Mouse (Mus musculus): ENCODE measurements around the gene Dpp6. TPM values are rescaled to one million over a fixed set of nuclear protein-coding genes. Genes with fewer than 3 reads are reported as not detected.

The Dpp6 gene
- polyA plus RNA-seq (2015; fragmentation: Nextera tagmentation; extraction: Ambion mirVana), result 0.82 and 1.0 TPM in 2 replicates

DNA sequence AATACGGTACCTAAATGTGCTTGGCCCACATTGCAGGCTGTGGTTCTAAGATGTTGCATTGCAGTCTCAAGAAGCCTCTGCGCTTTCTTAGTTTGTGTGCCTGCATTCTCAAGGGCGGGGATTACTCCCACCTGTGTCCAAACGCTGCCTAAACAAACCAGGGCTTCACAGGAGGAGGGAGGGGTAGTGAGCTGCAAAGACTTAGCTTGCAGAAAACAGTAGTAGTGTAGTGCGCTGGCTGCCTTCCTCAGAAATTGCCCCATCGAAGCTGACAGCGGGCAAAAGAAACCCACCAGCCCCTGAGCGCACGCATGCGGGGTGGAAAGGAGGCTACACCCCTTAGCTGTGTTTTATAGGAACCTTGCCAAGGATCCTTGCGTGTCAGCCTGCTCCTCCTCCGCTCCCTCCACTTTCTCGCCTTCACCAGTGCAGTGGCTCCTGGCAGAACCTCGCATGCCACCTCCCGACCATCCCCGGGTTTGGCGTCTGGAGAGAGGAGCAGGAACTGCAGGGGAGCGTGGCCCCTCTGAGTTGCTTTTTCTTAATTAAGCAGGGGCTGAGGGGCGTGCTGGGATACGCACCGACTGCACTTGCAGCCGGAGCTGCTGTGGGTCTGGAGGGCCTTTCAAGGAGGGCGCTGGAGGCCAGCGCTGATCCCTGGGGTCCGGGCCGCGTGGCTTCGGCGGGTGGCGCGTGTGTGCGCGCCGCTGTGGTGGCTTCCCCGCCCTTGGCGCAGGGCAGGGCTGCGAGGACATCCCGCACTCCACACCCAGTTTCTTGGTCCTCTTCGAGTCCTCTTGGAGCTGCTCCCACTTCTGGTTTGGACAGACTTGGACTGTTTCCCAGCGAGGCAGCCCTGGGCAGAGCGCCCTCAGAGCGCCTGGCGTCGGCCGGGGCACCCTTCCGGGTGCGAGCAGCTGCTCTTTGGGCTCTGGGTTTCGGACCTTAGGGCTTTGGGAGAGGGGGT lies at the start of gene Dpp6:
TSS of gene Dpp6 (plus strand) at position 229 of the 967 bp plus-strand sequence.
- Histone ChIP-seq H3K27me3 (ENCODE audit: control insufficient read depth, insufficient read depth, low read length) (no peaks in the 10 kb centered on the region), H3K9me3 (ENCODE audit: control insufficient read depth, low read length) (no peaks in the 10 kb centered on the region), H3K27ac (replicated peaks) (no peak within 1 kb of the TSS), H3K9ac (ENCODE audit: low read length) (no peak within 1 kb of the TSS), H3K4me3 (ENCODE audit: low read depth, low read length) (no peak within 1 kb of the TSS), H3K4me2 (replicated peaks; ENCODE audit: low read depth) (peak within 1 kb of the TSS; percentile 27; the same call in 1 of the 2 replicates), H3K4me1 (replicated peaks; ENCODE audit: control insufficient read depth, insufficient read depth) (no peaks in the 10 kb centered on the region), H3K36me3 (ENCODE audit: control insufficient read depth, insufficient read depth, low read length) (no peaks in the 10 kb centered on the region)
- DNase-seq (ENCODE audit: low spot score) (no peak), ATAC-seq (ENCODE audit: low FRiP score, low TSS enrichment) (no peak)
- 3% methylated on average over 48 of the region's 48 CpGs for WGBS
- no peak for TF ChIP-seq EP300 (optimal IDR thresholded peaks at IDR 0.05)
- TF ChIP-seq CTCF (IDR thresholded peaks at IDR 0.05; ENCODE audit: low read depth), result no peak

DNA sequence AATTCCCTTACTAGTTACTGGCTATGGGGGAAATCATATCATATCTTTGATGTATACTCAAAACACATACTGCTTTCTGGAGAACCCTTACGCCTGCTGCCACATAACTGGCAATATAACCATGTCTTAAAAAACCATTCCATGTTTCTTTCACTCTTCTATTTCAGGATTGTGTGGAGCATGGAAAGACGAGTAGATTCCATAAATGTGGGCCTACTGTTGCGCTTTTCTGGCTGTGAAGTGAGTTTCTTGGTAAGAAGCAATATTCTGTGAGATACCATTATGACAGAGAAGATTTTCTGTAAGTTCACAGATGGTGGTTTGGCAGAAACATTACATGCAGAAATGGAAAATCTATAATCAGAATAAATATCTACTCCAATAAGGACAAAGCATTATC lies 33.0 kb upstream of the Dpp6 start:
- Histone ChIP-seq H3K27ac (replicated peaks) (no peak overlapping the region), H3K9ac (ENCODE audit: low read length) (no peak overlapping the region), H3K9me3 (ENCODE audit: control insufficient read depth, low read length) (no peaks in the 10 kb centered on the region), H3K4me1 (replicated peaks; ENCODE audit: control insufficient read depth, insufficient read depth) (no peaks in the 10 kb centered on the region), H3K4me3 (ENCODE audit: low read depth, low read length) (no peak overlapping the region), H3K27me3 (ENCODE audit: control insufficient read depth, insufficient read depth, low read length) (no peaks in the 10 kb centered on the region), H3K4me2 (replicated peaks; ENCODE audit: low read depth) (no peak overlapping the region), H3K36me3 (ENCODE audit: control insufficient read depth, insufficient read depth, low read length) (no peaks in the 10 kb centered on the region)
- TF ChIP-seq EP300 (optimal IDR thresholded peaks at IDR 0.05) (no peak), CTCF (IDR thresholded peaks at IDR 0.05; ENCODE audit: low read depth) (no peak)
- WGBS, result 69% methylated on average over 3 of the region's 3 CpGs
- ATAC-seq (ENCODE audit: low FRiP score, low TSS enrichment) (no peak), DNase-seq (ENCODE audit: low spot score) (no peak)

DNA sequence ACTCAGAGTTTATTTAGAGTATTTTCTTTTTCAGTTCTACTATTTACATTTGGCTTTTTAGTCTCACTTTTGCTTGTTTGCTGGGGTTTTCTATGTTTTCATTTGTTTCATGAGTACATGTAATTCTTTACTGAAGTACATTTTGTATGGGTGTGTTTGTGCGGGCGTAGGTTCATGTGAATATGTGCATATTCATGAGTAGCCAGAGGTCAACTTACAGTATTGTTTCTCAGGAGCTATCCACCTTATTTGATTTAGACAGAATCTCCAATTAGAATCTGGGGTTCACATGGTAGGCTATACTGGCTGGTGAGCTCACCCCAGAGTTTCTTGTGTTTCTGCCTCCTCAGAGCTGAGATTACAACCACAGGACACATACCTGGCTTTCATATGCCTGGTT lies 21.5 kb upstream of the Dpp6 start:
- no peak for DNase-seq (ENCODE audit: low spot score)
- 98% methylated on average over 2 of the region's 2 CpGs for WGBS
- Histone ChIP-seq H3K9me3 (ENCODE audit: control insufficient read depth, low read length) (no peaks in the 10 kb centered on the region), H3K27ac (replicated peaks) (no peak overlapping the region), H3K9ac (ENCODE audit: low read length) (no peak overlapping the region), H3K4me1 (replicated peaks; ENCODE audit: control insufficient read depth, insufficient read depth) (no peaks in the 10 kb centered on the region), H3K4me3 (ENCODE audit: low read depth, low read length) (no peak overlapping the region), H3K27me3 (ENCODE audit: control insufficient read depth, insufficient read depth, low read length) (no peaks in the 10 kb centered on the region), H3K36me3 (ENCODE audit: control insufficient read depth, insufficient read depth, low read length) (no peaks in the 10 kb centered on the region), H3K4me2 (replicated peaks; ENCODE audit: low read depth) (no peak overlapping the region)
- ATAC-seq (ENCODE audit: low FRiP score, low TSS enrichment), result no peak
- no peak for TF ChIP-seq EP300 (optimal IDR thresholded peaks at IDR 0.05)
- TF ChIP-seq CTCF (IDR thresholded peaks at IDR 0.05; ENCODE audit: low read depth), result no peak

DNA sequence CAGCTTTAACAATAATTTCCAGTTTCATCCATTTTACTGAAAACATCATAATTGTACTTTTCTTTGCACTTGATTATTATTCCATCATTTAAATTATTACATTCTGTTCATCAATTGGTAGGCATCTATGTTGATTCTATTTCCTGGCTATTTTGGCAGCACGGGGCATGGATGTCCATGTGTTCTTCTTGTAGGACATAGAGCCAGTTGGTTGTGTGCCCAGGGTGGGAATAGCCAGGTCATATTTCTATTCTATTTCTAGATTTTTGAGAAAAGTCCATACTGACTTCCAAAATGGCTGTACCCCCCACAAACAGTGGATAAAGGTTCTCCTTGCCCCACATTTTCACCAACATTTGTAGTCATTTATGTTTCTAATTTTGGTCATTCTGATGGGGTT lies 19.0 kb downstream of the Dpp6 start:
- H3K4me1 ChIP-seq (replicated peaks; ENCODE audit: control insufficient read depth, insufficient read depth), result no peaks in the 10 kb centered on the region
- no peak overlapping the region for H3K4me3 ChIP-seq (ENCODE audit: low read depth, low read length)
- no peaks in the 10 kb centered on the region for H3K36me3 ChIP-seq (ENCODE audit: control insufficient read depth, insufficient read depth, low read length)
- H3K4me2 ChIP-seq (replicated peaks; ENCODE audit: low read depth), result no peak overlapping the region
- no peak for DNase-seq (ENCODE audit: low spot score)
- H3K27ac ChIP-seq (replicated peaks), result no peak overlapping the region
- no peak for TF ChIP-seq EP300 (optimal IDR thresholded peaks at IDR 0.05)
- TF ChIP-seq CTCF (IDR thresholded peaks at IDR 0.05; ENCODE audit: low read depth), result no peak
- H3K9ac ChIP-seq (ENCODE audit: low read length), result no peak overlapping the region
- ATAC-seq (ENCODE audit: low FRiP score, low TSS enrichment), result no peak
- no peaks in the 10 kb centered on the region for H3K27me3 ChIP-seq (ENCODE audit: control insufficient read depth, insufficient read depth, low read length)
- 81% methylated on average over 1 of the region's 1 CpGs for WGBS
- no peaks in the 10 kb centered on the region for H3K9me3 ChIP-seq (ENCODE audit: control insufficient read depth, low read length)

DNA sequence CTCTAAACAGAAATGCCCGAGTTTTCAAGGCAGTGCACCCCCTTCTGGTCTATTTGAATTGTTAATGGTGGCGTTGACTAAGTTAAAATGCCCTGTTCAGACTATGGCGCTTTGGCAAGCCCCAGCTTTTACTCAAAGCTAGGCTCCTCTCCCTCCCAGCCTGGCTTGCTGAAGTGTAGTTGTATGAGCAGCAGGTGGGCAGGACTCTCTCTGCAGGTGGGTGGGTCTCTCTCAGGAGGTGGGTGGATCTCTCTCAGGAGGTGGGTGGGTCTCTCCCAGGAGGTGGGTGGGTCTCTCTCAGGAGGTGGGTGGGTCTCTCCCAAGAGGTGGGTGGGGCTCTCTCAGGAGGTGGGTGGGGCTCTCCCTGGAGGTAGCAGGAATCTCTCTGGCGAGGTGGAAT lies 24.1 kb downstream of the Dpp6 start:
- Histone ChIP-seq H3K36me3 (ENCODE audit: control insufficient read depth, insufficient read depth, low read length) (no peaks in the 10 kb centered on the region), H3K27me3 (ENCODE audit: control insufficient read depth, insufficient read depth, low read length) (no peaks in the 10 kb centered on the region), H3K27ac (replicated peaks) (no peak overlapping the region), H3K9me3 (ENCODE audit: control insufficient read depth, low read length) (no peaks in the 10 kb centered on the region), H3K4me1 (replicated peaks; ENCODE audit: control insufficient read depth, insufficient read depth) (no peaks in the 10 kb centered on the region), H3K4me3 (ENCODE audit: low read depth, low read length) (no peak overlapping the region), H3K4me2 (replicated peaks; ENCODE audit: low read depth) (no peak overlapping the region), H3K9ac (ENCODE audit: low read length) (no peak overlapping the region)
- ATAC-seq (ENCODE audit: low FRiP score, low TSS enrichment), result no peak
- no peak for TF ChIP-seq CTCF (IDR thresholded peaks at IDR 0.05; ENCODE audit: low read depth)
- TF ChIP-seq EP300 (optimal IDR thresholded peaks at IDR 0.05), result no peak
- DNase-seq (ENCODE audit: low spot score), result no peak
- WGBS, result 19% methylated on average over 4 of the region's 4 CpGs

DNA sequence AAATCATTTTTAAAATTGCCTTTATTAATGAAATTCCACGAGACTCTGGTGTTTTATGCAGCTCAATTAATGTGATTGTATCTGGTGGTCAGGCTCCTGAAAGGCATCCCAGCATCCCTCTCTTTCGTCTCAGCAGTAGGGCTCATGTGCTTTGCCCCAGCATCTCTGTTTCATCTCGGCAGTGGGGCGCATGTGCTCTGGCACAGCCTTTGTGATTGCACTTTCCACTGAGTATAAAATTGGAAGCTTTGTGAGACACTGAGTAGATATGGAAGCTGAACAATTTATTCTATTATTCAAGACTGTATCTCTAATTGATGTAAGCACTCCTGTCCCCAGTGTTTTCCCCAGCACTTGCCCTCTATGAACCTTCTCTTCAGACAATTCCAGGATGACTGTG lies 37.7 kb downstream of the Dpp6 start:
- WGBS, result 68% methylated on average over 4 of the region's 4 CpGs
- Histone ChIP-seq H3K9me3 (ENCODE audit: control insufficient read depth, low read length) (no peaks in the 10 kb centered on the region), H3K9ac (ENCODE audit: low read length) (no peak overlapping the region), H3K4me1 (replicated peaks; ENCODE audit: control insufficient read depth, insufficient read depth) (no peaks in the 10 kb centered on the region), H3K4me2 (replicated peaks; ENCODE audit: low read depth) (no peak overlapping the region), H3K36me3 (ENCODE audit: control insufficient read depth, insufficient read depth, low read length) (no peaks in the 10 kb centered on the region), H3K27me3 (ENCODE audit: control insufficient read depth, insufficient read depth, low read length) (no peaks in the 10 kb centered on the region), H3K4me3 (ENCODE audit: low read depth, low read length) (no peak overlapping the region), H3K27ac (replicated peaks) (no peak overlapping the region)
- TF ChIP-seq EP300 (optimal IDR thresholded peaks at IDR 0.05) (no peak), CTCF (IDR thresholded peaks at IDR 0.05; ENCODE audit: low read depth) (no peak)
- no peak for DNase-seq (ENCODE audit: low spot score)
- ATAC-seq (ENCODE audit: low FRiP score, low TSS enrichment), result no peak
